Mouse (Mus musculus): Measurements from ENCODE around the gene Mcoln3. TPM values are rescaled to one million over a fixed set of nuclear protein-coding genes. Genes with fewer than 3 reads are reported as not detected.

Mcoln3 gene
- polyA plus RNA-seq, 1 experiment, result not detected

DNA sequence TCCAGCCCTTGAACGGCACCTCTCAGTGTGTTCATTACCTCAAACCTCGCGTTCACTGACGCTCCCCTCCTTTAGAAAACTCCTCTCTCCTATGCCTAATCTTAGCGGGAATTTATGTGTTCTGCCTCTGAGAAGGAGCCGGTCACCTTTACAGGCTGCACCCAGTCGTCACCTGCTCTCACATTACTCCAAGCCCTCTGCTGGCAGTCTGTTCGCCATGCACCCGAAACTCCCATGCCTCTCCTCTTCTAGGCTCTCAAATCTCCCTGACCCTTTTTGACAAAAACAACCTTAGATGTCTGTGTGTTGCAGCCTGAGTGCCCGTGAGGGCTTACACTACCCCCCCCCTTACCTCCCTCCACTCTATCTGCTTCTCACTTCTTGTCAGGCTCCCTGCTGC, 19.2 kb downstream of the Mcoln3 start:
- Histone ChIP-seq H3K4me2 (ENCODE audit: low read depth) (no peak overlapping the region), H3ac (ENCODE audit: control insufficient read depth, insufficient read length) (no peak overlapping the region)

DNA sequence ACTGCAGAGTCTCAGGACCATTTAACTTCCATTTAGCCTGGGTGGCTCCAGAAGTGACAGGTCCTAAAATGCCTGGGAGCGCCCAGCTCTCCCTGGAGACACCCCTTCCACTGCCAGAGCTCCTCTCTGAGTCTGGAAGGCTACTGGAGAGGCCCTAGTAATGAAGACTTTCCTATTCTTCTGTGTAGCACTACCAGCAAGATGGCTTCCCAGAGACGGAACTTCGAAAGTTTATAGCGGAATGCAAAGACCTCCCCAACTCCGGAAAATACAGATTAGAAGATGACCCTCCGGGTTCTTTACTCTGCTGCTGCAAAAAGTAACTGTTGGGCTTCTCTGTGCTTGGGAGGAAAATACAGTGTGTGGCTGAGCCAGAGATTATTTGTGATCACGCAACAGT, 23.0 kb downstream of the Mcoln3 start:
- Histone ChIP-seq H3K4me3 (no peak overlapping the region), H3K36me3 (ENCODE audit: control insufficient read depth, insufficient read depth) (no peaks in the 10 kb centered on the region), H3K79me2 (ENCODE audit: control insufficient read depth, insufficient read depth) (no peaks in the 10 kb centered on the region), H3K27me3 (ENCODE audit: control insufficient read depth, insufficient read depth, insufficient read length) (no peaks in the 10 kb centered on the region), H3ac (ENCODE audit: control insufficient read depth, insufficient read length) (no peak overlapping the region), H3K4me2 (ENCODE audit: low read depth) (no peak overlapping the region)
- TF ChIP-seq MYOG (IDR thresholded peaks at IDR 0.05; ENCODE audit: control insufficient read depth in 1 of 3, insufficient read depth in 1 of 3, insufficient read length in 2 of 3, low read depth in 2 of 3), result no peak
- no peak for TF ChIP-seq TCF3 (IDR thresholded peaks at IDR 0.05; ENCODE audit: insufficient read length, low read depth)
- TF ChIP-seq MAX (IDR thresholded peaks at IDR 0.05; ENCODE audit: low read depth), result no peak
- TF ChIP-seq CEBPB (IDR thresholded peaks at IDR 0.05; ENCODE audit: insufficient read depth, poor library complexity, severe bottlenecking), result no peak
- TF ChIP-seq TCF12 (IDR thresholded peaks at IDR 0.05; ENCODE audit: insufficient read depth, poor library complexity, severe bottlenecking), result no peak
- TF ChIP-seq USF1 (IDR thresholded peaks at IDR 0.05; ENCODE audit: low read depth), result no peak
- TF ChIP-seq SRF (IDR thresholded peaks at IDR 0.05; ENCODE audit: control insufficient read depth, insufficient read length, low read depth), result no peak
- no peak for TF ChIP-seq POLR2A (IDR thresholded peaks at IDR 0.05; ENCODE audit: insufficient read length, low read depth)
- no peak for TF ChIP-seq E2F4 (IDR thresholded peaks at IDR 0.05; ENCODE audit: insufficient read depth)
- TF ChIP-seq POLR2AphosphoS2 (IDR thresholded peaks at IDR 0.05; ENCODE audit: insufficient read length, low read depth), result no peak
- no peak for TF ChIP-seq REST (IDR thresholded peaks at IDR 0.05; ENCODE audit: insufficient read depth, insufficient read length)
- TF ChIP-seq MYOD1 (IDR thresholded peaks at IDR 0.05; ENCODE audit: control insufficient read depth in 1 of 3, insufficient read length in 2 of 3, low read depth in 2 of 3), result no peak

More for the DNA sequence above, 19.2 kb downstream of the Mcoln3 start:
- no peak for TF ChIP-seq MYOG (IDR thresholded peaks at IDR 0.05; ENCODE audit: control insufficient read depth in 1 of 3, insufficient read depth in 1 of 3, insufficient read length in 2 of 3, low read depth in 2 of 3)
- TF ChIP-seq USF1 (IDR thresholded peaks at IDR 0.05; ENCODE audit: low read depth), result no peak
- TF ChIP-seq MAX (IDR thresholded peaks at IDR 0.05; ENCODE audit: low read depth), result no peak
- no peak for TF ChIP-seq CEBPB (IDR thresholded peaks at IDR 0.05; ENCODE audit: insufficient read depth, poor library complexity, severe bottlenecking)
- TF ChIP-seq POLR2A (IDR thresholded peaks at IDR 0.05; ENCODE audit: insufficient read length, low read depth), result no peak
- TF ChIP-seq TCF3 (IDR thresholded peaks at IDR 0.05; ENCODE audit: insufficient read length, low read depth), result no peak
- TF ChIP-seq MYOD1 (IDR thresholded peaks at IDR 0.05; ENCODE audit: control insufficient read depth in 1 of 3, insufficient read length in 2 of 3, low read depth in 2 of 3), result no peak
- Histone ChIP-seq H3K4me3 (no peak overlapping the region), H3K36me3 (ENCODE audit: control insufficient read depth, insufficient read depth) (no peaks in the 10 kb centered on the region), H3K79me2 (ENCODE audit: control insufficient read depth, insufficient read depth) (no peaks in the 10 kb centered on the region), H3K27me3 (ENCODE audit: control insufficient read depth, insufficient read depth, insufficient read length) (no peaks in the 10 kb centered on the region)

DNA sequence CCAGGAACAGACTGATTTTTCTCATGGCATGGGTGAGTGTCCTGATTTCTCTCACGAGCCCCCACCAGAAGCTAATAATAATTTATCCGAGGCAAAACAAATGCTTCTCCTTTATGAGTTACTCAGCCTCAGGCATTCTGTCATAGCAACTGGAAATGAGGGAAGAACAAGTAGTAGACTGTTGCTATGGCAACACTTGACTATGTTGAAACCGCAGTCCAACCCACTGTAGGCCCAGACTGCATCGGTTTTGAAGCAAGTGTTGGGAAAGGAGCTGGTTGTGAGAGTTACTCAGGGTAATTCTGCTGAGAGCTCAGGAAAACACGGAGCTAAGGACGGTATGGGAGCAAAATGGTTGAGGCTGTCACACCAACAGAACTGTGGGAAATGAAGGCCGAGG, 25.3 kb downstream of the Mcoln3 start:
- Histone ChIP-seq H3K79me2 (ENCODE audit: control insufficient read depth, insufficient read depth) (no peaks in the 10 kb centered on the region), H3ac (ENCODE audit: control insufficient read depth, insufficient read length) (no peak overlapping the region), H3K4me3 (no peak overlapping the region), H3K36me3 (ENCODE audit: control insufficient read depth, insufficient read depth) (no peaks in the 10 kb centered on the region), H3K4me2 (ENCODE audit: low read depth) (no peak overlapping the region), H3K27me3 (ENCODE audit: control insufficient read depth, insufficient read depth, insufficient read length) (no peaks in the 10 kb centered on the region)
- no peak for TF ChIP-seq MYOD1 (IDR thresholded peaks at IDR 0.05; ENCODE audit: control insufficient read depth in 1 of 3, insufficient read length in 2 of 3, low read depth in 2 of 3)
- TF ChIP-seq REST (IDR thresholded peaks at IDR 0.05; ENCODE audit: insufficient read depth, insufficient read length), result no peak
- TF ChIP-seq E2F4 (IDR thresholded peaks at IDR 0.05; ENCODE audit: insufficient read depth), result no peak
- no peak for TF ChIP-seq USF1 (IDR thresholded peaks at IDR 0.05; ENCODE audit: low read depth)
- no peak for TF ChIP-seq TCF12 (IDR thresholded peaks at IDR 0.05; ENCODE audit: insufficient read depth, poor library complexity, severe bottlenecking)
- no peak for TF ChIP-seq CEBPB (IDR thresholded peaks at IDR 0.05; ENCODE audit: insufficient read depth, poor library complexity, severe bottlenecking)
- no peak for TF ChIP-seq POLR2A (IDR thresholded peaks at IDR 0.05; ENCODE audit: insufficient read length, low read depth)

- no peak overlapping the region for H3ac ChIP-seq (ENCODE audit: control insufficient read depth, insufficient read length)
- no peaks in the 10 kb centered on the region for H3K79me2 ChIP-seq (ENCODE audit: control insufficient read depth, insufficient read depth)
- H3K36me3 ChIP-seq (ENCODE audit: control insufficient read depth, insufficient read depth), result no peaks in the 10 kb centered on the region
- peaks cover 5% of the 10 kb centered on the region for H3K27me3 ChIP-seq (ENCODE audit: control insufficient read depth, insufficient read depth, insufficient read length)
- no peak for TF ChIP-seq E2F4 (IDR thresholded peaks at IDR 0.05; ENCODE audit: insufficient read depth)
- no peak for TF ChIP-seq REST (IDR thresholded peaks at IDR 0.05; ENCODE audit: insufficient read depth, insufficient read length)
- no peak for TF ChIP-seq TCF3 (IDR thresholded peaks at IDR 0.05; ENCODE audit: insufficient read length, low read depth)
- no peak for TF ChIP-seq USF1 (IDR thresholded peaks at IDR 0.05; ENCODE audit: low read depth)
- TF ChIP-seq MYOG (IDR thresholded peaks at IDR 0.05; ENCODE audit: control insufficient read depth in 1 of 3, insufficient read depth in 1 of 3, insufficient read length in 2 of 3, low read depth in 2 of 3), result no peak
- no peak for TF ChIP-seq POLR2A (IDR thresholded peaks at IDR 0.05; ENCODE audit: insufficient read length, low read depth)
- TF ChIP-seq SRF (IDR thresholded peaks at IDR 0.05; ENCODE audit: control insufficient read depth, insufficient read length, low read depth), result no peak
- TF ChIP-seq TCF12 (IDR thresholded peaks at IDR 0.05; ENCODE audit: insufficient read depth, poor library complexity, severe bottlenecking), result no peak
- TF ChIP-seq MYOD1 (IDR thresholded peaks at IDR 0.05; ENCODE audit: control insufficient read depth in 1 of 3, insufficient read length in 2 of 3, low read depth in 2 of 3), result no peak
- no peak for TF ChIP-seq CEBPB (IDR thresholded peaks at IDR 0.05; ENCODE audit: insufficient read depth, poor library complexity, severe bottlenecking)
- TF ChIP-seq MAX (IDR thresholded peaks at IDR 0.05; ENCODE audit: low read depth), result no peak
- TF ChIP-seq POLR2AphosphoS2 (IDR thresholded peaks at IDR 0.05; ENCODE audit: insufficient read length, low read depth), result no peak
- no peak overlapping the region for H3K4me2 ChIP-seq (ENCODE audit: low read depth)
- no peak overlapping the region for H3K4me3 ChIP-seq
Observed at GRCm38 (mm10) chr3:146145501-146145900, 28.3 kb downstream of the Mcoln3 start.

DNA sequence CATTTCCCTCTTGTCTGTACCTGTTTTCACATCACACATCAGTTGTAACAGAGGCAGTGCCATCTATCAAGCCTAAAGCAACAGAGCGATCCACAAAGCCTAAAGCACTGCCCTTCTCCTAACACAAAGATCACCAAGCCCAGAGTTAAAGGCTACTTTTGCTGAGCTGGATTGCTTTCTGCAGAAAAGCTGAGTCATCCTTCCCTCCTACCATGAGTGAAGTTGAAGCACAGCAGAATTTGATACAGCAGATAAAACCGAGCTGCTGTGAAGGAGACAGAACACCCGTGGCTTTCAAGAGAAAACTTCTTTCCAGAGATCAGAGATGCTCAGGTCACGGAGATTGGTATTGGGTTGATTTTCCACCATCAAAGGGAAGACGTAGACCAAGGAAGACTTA, 28.9 kb downstream of the Mcoln3 start:
- no peak for TF ChIP-seq POLR2A (IDR thresholded peaks at IDR 0.05; ENCODE audit: insufficient read length, low read depth)
- TF ChIP-seq POLR2AphosphoS2 (IDR thresholded peaks at IDR 0.05; ENCODE audit: insufficient read length, low read depth), result no peak

More for the DNA sequence above, 28.9 kb downstream of the Mcoln3 start:
- Histone ChIP-seq H3K4me3 (no peak overlapping the region), H3K27me3 (ENCODE audit: control insufficient read depth, insufficient read depth, insufficient read length) (peaks cover 5% of the 10 kb centered on the region), H3K36me3 (ENCODE audit: control insufficient read depth, insufficient read depth) (no peaks in the 10 kb centered on the region), H3K79me2 (ENCODE audit: control insufficient read depth, insufficient read depth) (no peaks in the 10 kb centered on the region), H3ac (ENCODE audit: control insufficient read depth, insufficient read length) (no peak overlapping the region), H3K4me2 (ENCODE audit: low read depth) (no peak overlapping the region)
